Mouse (Mus musculus) megakaryocyte, embryonic 14.5 days (primary cell): ENCODE results near the gene Cdh5.

ENCODE experiments used
- FLI1 ChIP-seq: IDR thresholded peaks from 2 replicates; pipeline ENCODE4 v1.6.1; 2012; ENCODE audit warnings: low read length, inconsistent platforms, mixed read lengths
- GATA1 ChIP-seq: IDR thresholded peaks from 3 replicates; pipeline ENCODE4 v1.6.1; 2012; ENCODE audit warnings: mixed read lengths, low read length, inconsistent platforms, borderline replicate concordance

- TF ChIP-seq GATA1 = no peak
- TF ChIP-seq FLI1 = no peak
Observed at GRCm38 (mm10) chr8:104188459-104188858, 87.0 kb downstream of the Cdh5 start.
